Mouse (Mus musculus): Measurements from ENCODE around the gene Ankrd31. TPM values are rescaled to one million over a fixed set of nuclear protein-coding genes. Genes with fewer than 3 reads are reported as not detected.
"Not testable (repeated sequence)": the region's sequence is repeated elsewhere in the genome, so short reads cannot be mapped to it uniquely, and the experiment has no call there.

Gene Ankrd31
- polyA plus RNA-seq, 1 experiment from 2014 or later, result not detected

- H3K4me2 ChIP-seq (ENCODE audit: low read length); H3K9ac ChIP-seq (ENCODE audit: low read length): not testable (repeated sequence)
- 88% methylated on average over 5 of the region's 5 CpGs for WGBS
These were observed 38.0 kb downstream of the Ankrd31 start for GRCm38 (mm10) chr13:96786071-96786470.

DNA sequence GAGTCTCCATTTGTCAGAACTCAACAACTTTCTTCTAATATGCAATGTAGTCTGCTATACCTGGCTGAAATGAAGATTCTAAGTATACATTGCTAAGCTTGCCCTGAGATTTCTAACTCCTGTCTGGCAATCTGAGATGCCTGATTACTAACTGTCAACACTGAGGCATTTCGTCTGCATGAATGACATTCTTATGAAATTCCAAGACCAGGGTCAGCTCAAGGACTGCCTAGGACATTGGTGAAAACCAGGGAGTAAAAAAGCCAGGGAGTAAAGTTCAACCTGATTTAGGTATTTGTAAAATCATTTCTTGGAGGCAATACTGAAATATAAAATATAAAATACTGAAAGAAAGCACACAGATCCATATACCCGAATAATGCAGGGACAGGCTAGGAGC lies 45.4 kb downstream of the Ankrd31 start:
- no peak overlapping the region for H3K4me2 ChIP-seq (ENCODE audit: low read length)
- peaks cover 2 to 3% of the 10 kb centered on the region in 2 experiments; a peak in 2 of 4 replicates for H3K4me1 ChIP-seq (ENCODE audit: control insufficient read depth in 2 of 2, insufficient read depth in 2 of 2, low read length in 2 of 2)
- H3K27ac ChIP-seq (replicated peaks in 1 of 2; ENCODE audit: control insufficient read depth in 1 of 2, insufficient read depth in 1 of 2, low read depth in 2 of 2, low read length in 2 of 2), result no peak overlapping the region; a peak in 1 of 4 replicates
- no peaks in the 10 kb centered on the region for H3K36me3 ChIP-seq (ENCODE audit: control insufficient read depth, insufficient read depth, low read length)
- WGBS, result 49% methylated on average over 2 of the region's 2 CpGs
- H3K4me3 ChIP-seq (ENCODE audit: control insufficient read depth in 1 of 2, insufficient read depth in 1 of 2, low read depth in 1 of 2, low read length in 2 of 2), result no peak overlapping the region
- no peaks in the 10 kb centered on the region for H3K9me3 ChIP-seq (ENCODE audit: control insufficient read depth, low read length)
- ATAC-seq (ENCODE audit: insufficient number of reproducible peaks, insufficient read depth, low FRiP score, low read depth), result no peak
- H3K9ac ChIP-seq (ENCODE audit: low read length), result no peak overlapping the region
- no peaks in the 10 kb centered on the region for H3K27me3 ChIP-seq (ENCODE audit: control insufficient read depth, insufficient read depth, low read length)

More at GRCm38 (mm10) chr13:96786071-96786470, 38.0 kb downstream of the Ankrd31 start:
- H3K9me3 ChIP-seq (ENCODE audit: control insufficient read depth, low read length); H3K36me3 ChIP-seq (ENCODE audit: control insufficient read depth, insufficient read depth, low read length); H3K4me1 ChIP-seq (ENCODE audit: control insufficient read depth in 2 of 2, insufficient read depth in 2 of 2, low read length in 2 of 2); H3K4me3 ChIP-seq (ENCODE audit: control insufficient read depth in 1 of 2, insufficient read depth in 1 of 2, low read depth in 1 of 2, low read length in 2 of 2); ATAC-seq (ENCODE audit: insufficient number of reproducible peaks, insufficient read depth, low FRiP score, low read depth); H3K27ac ChIP-seq (replicated peaks in 1 of 2; ENCODE audit: control insufficient read depth in 1 of 2, insufficient read depth in 1 of 2, low read depth in 2 of 2, low read length in 2 of 2); H3K27me3 ChIP-seq (ENCODE audit: control insufficient read depth, insufficient read depth, low read length): not testable (repeated sequence)

GRCm38 (mm10) chr13:96795301-96795700 lies 47.2 kb downstream of the Ankrd31 start:
- no peaks in the 10 kb centered on the region for H3K27me3 ChIP-seq (ENCODE audit: control insufficient read depth, insufficient read depth, low read length)
- H3K36me3 ChIP-seq (ENCODE audit: control insufficient read depth, insufficient read depth, low read length), result no peaks in the 10 kb centered on the region
- ATAC-seq (ENCODE audit: insufficient number of reproducible peaks, insufficient read depth, low FRiP score, low read depth), result no peak
- H3K4me3 ChIP-seq (ENCODE audit: control insufficient read depth in 1 of 2, insufficient read depth in 1 of 2, low read depth in 1 of 2, low read length in 2 of 2), result no peak overlapping the region
- H3K4me2 ChIP-seq (ENCODE audit: low read length), result no peak overlapping the region
- H3K27ac ChIP-seq (replicated peaks in 1 of 2; ENCODE audit: control insufficient read depth in 1 of 2, insufficient read depth in 1 of 2, low read depth in 2 of 2, low read length in 2 of 2), result no peak overlapping the region
- H3K4me1 ChIP-seq (ENCODE audit: control insufficient read depth in 2 of 2, insufficient read depth in 2 of 2, low read length in 2 of 2), result peaks cover 2 to 3% of the 10 kb centered on the region in 2 experiments; a peak in 2 of 4 replicates
- 83% methylated on average over 3 of the region's 3 CpGs for WGBS
- H3K9me3 ChIP-seq (ENCODE audit: control insufficient read depth, low read length), result no peaks in the 10 kb centered on the region
- H3K9ac ChIP-seq (ENCODE audit: low read length), result no peak overlapping the region

DNA sequence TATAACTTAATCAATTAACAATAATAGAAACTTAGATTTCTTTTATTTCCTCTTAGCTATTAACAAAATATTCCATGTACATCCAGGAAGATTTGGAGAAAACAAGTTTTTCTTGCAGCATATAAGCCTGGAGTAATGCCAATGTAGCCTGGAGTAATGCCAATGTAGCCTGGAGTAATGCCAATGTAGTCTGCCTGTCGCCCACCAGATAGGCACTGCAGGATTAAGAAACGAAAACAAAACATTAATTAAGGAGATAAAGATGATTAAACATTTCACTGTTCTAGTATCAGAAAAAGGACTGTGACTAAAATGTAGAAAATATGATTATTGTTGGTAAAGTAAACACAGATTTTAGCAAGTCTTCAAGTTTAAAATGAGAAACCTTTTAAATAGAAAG lies 49.4 kb downstream of the Ankrd31 start:
- H3K9ac ChIP-seq (ENCODE audit: low read length), result no peak overlapping the region
- no peaks in the 10 kb centered on the region for H3K36me3 ChIP-seq (ENCODE audit: control insufficient read depth, insufficient read depth, low read length)
- H3K4me3 ChIP-seq (ENCODE audit: control insufficient read depth in 1 of 2, insufficient read depth in 1 of 2, low read depth in 1 of 2, low read length in 2 of 2), result no peak overlapping the region
- H3K4me1 ChIP-seq (ENCODE audit: control insufficient read depth in 2 of 2, insufficient read depth in 2 of 2, low read length in 2 of 2), result peaks cover 2 to 3% of the 10 kb centered on the region in 2 experiments; a peak in 2 of 4 replicates
- ATAC-seq (ENCODE audit: insufficient number of reproducible peaks, insufficient read depth, low FRiP score, low read depth), result no peak
- no peak overlapping the region for H3K4me2 ChIP-seq (ENCODE audit: low read length)
- H3K27me3 ChIP-seq (ENCODE audit: control insufficient read depth, insufficient read depth, low read length), result no peaks in the 10 kb centered on the region
- H3K27ac ChIP-seq (replicated peaks in 1 of 2; ENCODE audit: control insufficient read depth in 1 of 2, insufficient read depth in 1 of 2, low read depth in 2 of 2, low read length in 2 of 2), result no peak overlapping the region
- 2% methylated on average over 2 of the region's 2 CpGs for WGBS
- H3K9me3 ChIP-seq (ENCODE audit: control insufficient read depth, low read length), result no peaks in the 10 kb centered on the region

GRCm38 (mm10) chr13:96849752-96850151 lies 101.7 kb downstream of the Ankrd31 start:
- H3K4me3 ChIP-seq (ENCODE audit: control insufficient read depth in 1 of 2, insufficient read depth in 1 of 2, low read depth in 1 of 2, low read length in 2 of 2), result no peak overlapping the region
- WGBS, result 75% methylated on average over 1 of the region's 1 CpGs
- no peak overlapping the region for H3K27ac ChIP-seq (replicated peaks in 1 of 2; ENCODE audit: control insufficient read depth in 1 of 2, insufficient read depth in 1 of 2, low read depth in 2 of 2, low read length in 2 of 2)
- H3K27me3 ChIP-seq (ENCODE audit: control insufficient read depth, insufficient read depth, low read length), result no peaks in the 10 kb centered on the region
- H3K4me1 ChIP-seq (ENCODE audit: control insufficient read depth in 2 of 2, insufficient read depth in 2 of 2, low read length in 2 of 2), result no peaks in the 10 kb centered on the region
- ATAC-seq (ENCODE audit: insufficient number of reproducible peaks, insufficient read depth, low FRiP score, low read depth), result no peak
- no peak overlapping the region for H3K9ac ChIP-seq (ENCODE audit: low read length)
- H3K9me3 ChIP-seq (ENCODE audit: control insufficient read depth, low read length), result no peaks in the 10 kb centered on the region
- no peaks in the 10 kb centered on the region for H3K36me3 ChIP-seq (ENCODE audit: control insufficient read depth, insufficient read depth, low read length)
- no peak overlapping the region for H3K4me2 ChIP-seq (ENCODE audit: low read length)

DNA sequence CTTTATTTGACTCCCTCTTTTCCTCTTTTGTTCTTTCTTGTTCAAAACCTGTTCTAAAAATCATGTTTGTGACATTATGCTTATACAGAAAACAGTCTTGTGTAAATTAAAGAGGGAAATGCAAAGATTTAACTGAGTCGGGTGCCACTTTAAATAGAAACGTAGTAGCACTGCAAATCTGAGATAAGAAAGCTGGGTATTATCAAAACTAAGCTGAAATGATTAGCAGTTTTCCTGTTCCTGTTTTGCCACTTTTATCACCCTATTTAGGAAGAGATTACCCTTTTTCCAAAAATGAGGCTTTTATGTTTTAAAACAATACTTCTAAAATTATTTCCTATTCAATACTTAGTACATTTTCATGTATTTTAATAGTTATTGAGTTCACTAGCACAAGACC lies 104.1 kb downstream of the Ankrd31 start:
- no peak overlapping the region for H3K4me2 ChIP-seq (ENCODE audit: low read length)
- H3K36me3 ChIP-seq (ENCODE audit: control insufficient read depth, insufficient read depth, low read length), result no peaks in the 10 kb centered on the region
- ATAC-seq (ENCODE audit: insufficient number of reproducible peaks, insufficient read depth, low FRiP score, low read depth), result no peak
- WGBS, result 4% methylated on average over 2 of the region's 2 CpGs
- H3K9ac ChIP-seq (ENCODE audit: low read length), result no peak overlapping the region
- H3K4me1 ChIP-seq (ENCODE audit: control insufficient read depth in 2 of 2, insufficient read depth in 2 of 2, low read length in 2 of 2), result no peaks in the 10 kb centered on the region
- no peak overlapping the region for H3K4me3 ChIP-seq (ENCODE audit: control insufficient read depth in 1 of 2, insufficient read depth in 1 of 2, low read depth in 1 of 2, low read length in 2 of 2)
- no peaks in the 10 kb centered on the region for H3K9me3 ChIP-seq (ENCODE audit: control insufficient read depth, low read length)
- H3K27ac ChIP-seq (replicated peaks in 1 of 2; ENCODE audit: control insufficient read depth in 1 of 2, insufficient read depth in 1 of 2, low read depth in 2 of 2, low read length in 2 of 2), result no peak overlapping the region
- no peaks in the 10 kb centered on the region for H3K27me3 ChIP-seq (ENCODE audit: control insufficient read depth, insufficient read depth, low read length)

- Histone ChIP-seq H3K36me3 (ENCODE audit: control insufficient read depth, insufficient read depth, low read length) (no peaks in the 10 kb centered on the region), H3K27ac (replicated peaks in 1 of 2; ENCODE audit: control insufficient read depth in 1 of 2, insufficient read depth in 1 of 2, low read depth in 2 of 2, low read length in 2 of 2) (no peak overlapping the region), H3K9ac (ENCODE audit: low read length) (no peak overlapping the region), H3K9me3 (ENCODE audit: control insufficient read depth, low read length) (no peaks in the 10 kb centered on the region), H3K4me1 (ENCODE audit: control insufficient read depth in 2 of 2, insufficient read depth in 2 of 2, low read length in 2 of 2) (no peaks in the 10 kb centered on the region), H3K4me2 (ENCODE audit: low read length) (no peak overlapping the region), H3K4me3 (ENCODE audit: control insufficient read depth in 1 of 2, insufficient read depth in 1 of 2, low read depth in 1 of 2, low read length in 2 of 2) (no peak overlapping the region), H3K27me3 (ENCODE audit: control insufficient read depth, insufficient read depth, low read length) (no peaks in the 10 kb centered on the region)
- WGBS, result 50% methylated on average over 1 of the region's 1 CpGs
- no peak for ATAC-seq (ENCODE audit: insufficient number of reproducible peaks, insufficient read depth, low FRiP score, low read depth)
These were observed 105.2 kb downstream of the Ankrd31 start for GRCm38 (mm10) chr13:96853256-96853655.

DNA sequence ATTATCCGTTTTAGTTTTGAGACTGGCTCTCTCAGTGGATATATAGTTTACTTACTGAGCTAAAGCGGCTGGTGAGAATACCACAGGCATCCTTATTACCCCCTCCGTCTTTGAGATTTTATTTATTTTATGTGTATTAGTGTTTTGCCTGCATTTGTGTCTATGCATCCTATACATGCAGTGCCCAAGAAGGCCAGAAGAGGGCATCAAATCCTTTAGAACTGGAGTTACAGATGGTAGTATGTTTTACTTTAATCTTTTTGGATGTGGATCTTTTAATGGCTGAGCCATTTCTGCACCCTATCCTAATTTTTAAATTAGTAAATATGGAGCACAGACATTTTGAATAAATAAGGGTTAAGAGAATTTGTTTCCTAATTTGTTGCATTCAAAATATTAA lies 107.1 kb downstream of the Ankrd31 start:
- 10% methylated on average over 3 of the region's 3 CpGs for WGBS
- Histone ChIP-seq H3K4me3 (ENCODE audit: control insufficient read depth in 1 of 2, insufficient read depth in 1 of 2, low read depth in 1 of 2, low read length in 2 of 2) (no peak overlapping the region), H3K4me1 (ENCODE audit: control insufficient read depth in 2 of 2, insufficient read depth in 2 of 2, low read length in 2 of 2) (no peaks in the 10 kb centered on the region), H3K27me3 (ENCODE audit: control insufficient read depth, insufficient read depth, low read length) (no peaks in the 10 kb centered on the region), H3K4me2 (ENCODE audit: low read length) (no peak overlapping the region), H3K9ac (ENCODE audit: low read length) (no peak overlapping the region), H3K9me3 (ENCODE audit: control insufficient read depth, low read length) (no peaks in the 10 kb centered on the region), H3K36me3 (ENCODE audit: control insufficient read depth, insufficient read depth, low read length) (no peaks in the 10 kb centered on the region), H3K27ac (replicated peaks in 1 of 2; ENCODE audit: control insufficient read depth in 1 of 2, insufficient read depth in 1 of 2, low read depth in 2 of 2, low read length in 2 of 2) (no peak overlapping the region)
- no peak for ATAC-seq (ENCODE audit: insufficient number of reproducible peaks, insufficient read depth, low FRiP score, low read depth)

Data from heart, embryonic 14.5 days (tissue).